Mouse (Mus musculus) heart, embryonic 16.5 days (tissue): ENCODE results near the gene Edrf1. TPM values are rescaled to one million over a fixed set of nuclear protein-coding genes. Genes with fewer than 3 reads are reported as not detected.
"Not testable (repeated sequence)": the region's sequence is repeated elsewhere in the genome, so short reads cannot be mapped to it uniquely, and the experiment has no call there.

Source experiments
- ATAC-seq: fragments of 200-750 bp; cut with Nextera tagmentation; replicated peaks from 2 replicates; pipeline ENCODE4 v1.8.0; 2017; ENCODE audit warnings: moderate number of reproducible peaks; ENCODE audit not compliant: insufficient read depth, low FRiP score; ENCODE audit errors: extremely low read depth
- H3K27ac ChIP-seq: fragments of 300-500 bp; sonication (generic); 2 replicates; pipeline ENCODE4 v1.5.1; 2014; ENCODE audit warnings: mild to moderate bottlenecking, low read length, control low read depth, moderate library complexity
- H3K27me3 ChIP-seq: fragments of 300-500 bp; sonication (generic); 2 replicates; pipeline ENCODE4 v1.6.1; 2014; ENCODE audit warnings: low read length, mixed read lengths; ENCODE audit not compliant: control insufficient read depth, insufficient read depth
- H3K36me3 ChIP-seq: fragments of 300-500 bp; sonication (generic); 2 replicates; pipeline ENCODE4 v1.6.1; 2014; ENCODE audit not compliant: control insufficient read depth, insufficient read depth
- H3K4me1 ChIP-seq: fragments of 300-500 bp; sonication (generic); 2 replicates; pipeline ENCODE4 v1.6.1; 2014; ENCODE audit warnings: low read length, mixed read lengths; ENCODE audit not compliant: control insufficient read depth, insufficient read depth
- H3K4me2 ChIP-seq: fragments of 300-500 bp; sonication (generic); 2 replicates; pipeline ENCODE4 v1.6.1; 2014; ENCODE audit warnings: low read depth, mild to moderate bottlenecking, control low read depth, low read length
- H3K4me3 ChIP-seq: fragments of 300-500 bp; sonication (generic); 2 replicates; pipeline ENCODE4 v1.5.1; 2014; ENCODE audit warnings: mild to moderate bottlenecking, control low read depth, low read length
- H3K9ac ChIP-seq: fragments of 300-500 bp; sonication (generic); 2 replicates; pipeline ENCODE4 v1.6.1; 2014; ENCODE audit warnings: low read length, control low read depth
- H3K9me3 ChIP-seq: fragments of 300-500 bp; sonication (generic); replicated peaks from 2 replicates; pipeline ENCODE4 v1.6.1; 2016; ENCODE audit warnings: low read length; ENCODE audit not compliant: control insufficient read depth
- WGBS: fragments of 180-500 bp; shearing (Covaris S2); extraction: QIAGEN DNeasy Blood & Tissue Kit; methylation state at CpG from one replicate; pipeline ENCODE4 v1.1.7; 2014; 5-methylcytosine and 5-hydroxymethylcytosine counted together
- polyA plus RNA-seq: library from polyadenylated mRNA; unstranded; fragments of >200 nt; fragmentation: Nextera tagmentation; extraction: Ambion mirVana; gene quantifications from 2 replicates; pipeline ENCODE4 v1.2.1, GENCODE M21; 2015

Gene Edrf1
- polyA plus RNA-seq, 1 experiment from 2014 or later: 15.9 TPM

DNA sequence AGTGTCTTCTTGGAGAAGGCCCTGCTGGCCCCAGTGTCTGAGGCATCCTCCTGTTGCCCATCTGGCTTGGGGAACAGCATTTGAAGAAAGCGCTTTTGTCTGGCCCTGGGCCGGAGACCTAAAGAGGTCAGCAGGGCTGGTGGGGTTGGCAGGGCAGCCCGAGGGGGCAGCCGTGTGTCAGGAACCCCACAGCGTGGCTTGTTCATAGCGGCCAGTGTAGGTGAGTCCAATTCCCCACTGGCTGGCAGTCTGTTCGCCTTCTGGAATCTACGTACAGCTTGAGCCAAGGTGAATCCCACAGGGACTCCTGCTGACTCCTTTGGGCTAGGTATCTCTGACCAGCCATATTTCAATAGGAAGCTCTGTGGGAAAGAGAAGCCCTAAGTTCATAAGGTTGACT, 41.4 kb downstream of the Edrf1 start:
- WGBS: 97% methylated on average over 8 of the region's 8 CpGs
- H3K36me3 ChIP-seq: no peaks in the 10 kb centered on the region
- no peak overlapping the region for H3K4me2 ChIP-seq
- H3K4me1 ChIP-seq: peaks cover 4% of the 10 kb centered on the region; the same call in 1 of the 2 replicates
- H3K27me3 ChIP-seq: no peaks in the 10 kb centered on the region
- H3K9ac ChIP-seq: no peak overlapping the region
- no peak overlapping the region for H3K27ac ChIP-seq
- no peak for ATAC-seq
- H3K9me3 ChIP-seq: no peaks in the 10 kb centered on the region
- H3K4me3 ChIP-seq: no peak overlapping the region

DNA sequence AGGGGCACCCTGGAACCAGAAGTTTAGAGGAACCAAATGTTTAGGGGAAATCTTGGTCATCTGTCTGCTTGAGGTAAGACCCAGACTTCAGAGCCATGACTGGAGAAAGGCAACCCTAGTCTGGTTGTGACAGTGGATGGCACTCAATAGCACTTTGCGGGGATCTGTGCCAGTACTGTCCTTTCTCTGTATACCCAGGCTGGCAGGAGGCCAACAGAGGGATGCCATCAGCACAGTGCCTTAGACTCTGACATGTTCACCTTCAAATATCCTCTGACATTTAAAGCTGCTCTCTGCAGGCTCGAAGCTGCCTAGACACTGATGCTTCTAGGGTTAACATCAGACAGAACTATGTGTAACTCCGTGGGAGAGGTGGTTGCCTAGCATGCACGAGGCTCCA, 42.1 kb downstream of the Edrf1 start:
- H3K9ac ChIP-seq: no peak overlapping the region
- no peak overlapping the region for H3K4me2 ChIP-seq
- peak; percentile 75; the same call in 1 of the 2 replicates for ATAC-seq
- H3K27me3 ChIP-seq: no peaks in the 10 kb centered on the region
- peaks cover 4% of the 10 kb centered on the region; the same call in 1 of the 2 replicates for H3K4me1 ChIP-seq
- 30% methylated on average over 4 of the region's 4 CpGs for WGBS
- no peaks in the 10 kb centered on the region for H3K9me3 ChIP-seq
- no peak overlapping the region for H3K27ac ChIP-seq
- H3K36me3 ChIP-seq: no peaks in the 10 kb centered on the region
- no peak overlapping the region for H3K4me3 ChIP-seq

- H3K9ac ChIP-seq: no peak within 1 kb of the TSS
- no peak within 1 kb of the TSS for H3K4me3 ChIP-seq
- H3K9me3 ChIP-seq: no peaks in the 10 kb centered on the region
- H3K4me2 ChIP-seq: no peak within 1 kb of the TSS
- no peak within 1 kb of the TSS for H3K27ac ChIP-seq
- WGBS: 73% methylated on average over 3 of the region's 3 CpGs
- no peaks in the 10 kb centered on the region for H3K27me3 ChIP-seq
- ATAC-seq: no peak
- peaks cover 4% of the 10 kb centered on the region; the same call in 1 of the 2 replicates for H3K4me1 ChIP-seq
- H3K36me3 ChIP-seq: no peaks in the 10 kb centered on the region
These were observed 42.6 kb downstream of the Edrf1 start, which contains the start of gene Mmp21 for GRCm38 (mm10) chr7:133679961-133680360. TSS of gene Mmp21 (minus strand) at chr7:133680061.

DNA sequence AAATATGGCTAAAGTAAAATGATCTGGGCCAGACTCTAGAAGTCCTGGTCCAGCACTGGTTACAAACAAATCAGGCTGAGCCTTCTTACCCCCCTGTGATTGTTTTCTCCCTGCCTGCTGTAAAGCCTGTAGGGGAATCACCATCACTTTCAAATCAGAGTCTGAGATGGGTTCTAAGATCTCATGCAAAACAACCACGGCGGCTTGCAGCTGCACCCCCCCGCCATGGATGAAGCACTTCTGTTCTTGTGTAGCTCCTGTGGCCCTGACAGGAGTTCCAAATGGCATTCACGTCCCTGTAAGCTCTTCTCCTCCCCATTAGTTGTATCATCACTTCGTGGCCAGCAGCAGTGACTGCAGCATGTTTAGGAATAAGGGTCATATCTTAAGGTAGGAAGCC, 46.3 kb downstream of the Edrf1 start:
- no peak overlapping the region for H3K4me3 ChIP-seq

GRCm38 (mm10) chr7:133684110-133684509, 46.8 kb downstream of the Edrf1 start:
- peaks cover 20% of the 10 kb centered on the region for H3K36me3 ChIP-seq
- no peak overlapping the region for H3K27ac ChIP-seq
- H3K9ac ChIP-seq: no peak overlapping the region
- no peak overlapping the region for H3K4me3 ChIP-seq
- no peaks in the 10 kb centered on the region for H3K27me3 ChIP-seq
- peaks cover 4% of the 10 kb centered on the region; the same call in 1 of the 2 replicates for H3K4me1 ChIP-seq
- H3K4me2 ChIP-seq: no peak overlapping the region
- ATAC-seq: no peak
- 79% methylated on average over 5 of the region's 5 CpGs for WGBS
- H3K9me3 ChIP-seq: peaks cover 16% of the 10 kb centered on the region

More for the DNA sequence above, 46.3 kb downstream of the Edrf1 start:
- WGBS: 78% methylated on average over 5 of the region's 5 CpGs
- H3K9ac ChIP-seq: no peak overlapping the region
- peaks cover 4% of the 10 kb centered on the region; the same call in 1 of the 2 replicates for H3K4me1 ChIP-seq
- no peaks in the 10 kb centered on the region for H3K27me3 ChIP-seq
- peaks cover 15% of the 10 kb centered on the region for H3K36me3 ChIP-seq
- no peak overlapping the region for H3K4me2 ChIP-seq
- H3K9me3 ChIP-seq: peaks cover 11% of the 10 kb centered on the region
- no peak overlapping the region for H3K27ac ChIP-seq
- ATAC-seq: no peak

DNA sequence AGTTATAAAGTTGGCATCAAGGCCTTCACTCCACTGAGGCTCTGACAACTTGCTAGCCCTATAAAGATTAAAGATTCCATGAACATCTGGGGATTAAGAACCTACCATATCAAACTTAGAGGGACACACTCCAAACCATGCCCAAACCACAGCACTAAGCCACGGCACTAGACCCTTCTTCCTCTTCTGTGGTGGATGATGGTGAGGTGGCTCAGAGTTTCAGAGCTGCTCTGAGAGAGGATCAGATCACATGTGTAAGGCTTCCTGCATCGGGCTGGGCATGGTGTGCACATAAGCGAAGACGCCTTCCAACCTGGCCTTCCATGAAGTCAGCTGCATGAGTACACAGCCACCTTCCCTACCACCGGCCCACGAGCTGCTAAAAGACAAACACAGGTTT, 47.4 kb downstream of the Edrf1 start:
- Histone ChIP-seq H3K36me3 (peaks cover 26% of the 10 kb centered on the region), H3K9ac (no peak overlapping the region), H3K4me3 (no peak overlapping the region), H3K27me3 (no peaks in the 10 kb centered on the region), H3K4me1 (peaks cover 2% of the 10 kb centered on the region; the same call in 1 of the 2 replicates), H3K9me3 (peaks cover 19% of the 10 kb centered on the region), H3K27ac (no peak overlapping the region), H3K4me2 (no peak overlapping the region)
- 94% methylated on average over 6 of the region's 6 CpGs for WGBS
- ATAC-seq: no peak

DNA sequence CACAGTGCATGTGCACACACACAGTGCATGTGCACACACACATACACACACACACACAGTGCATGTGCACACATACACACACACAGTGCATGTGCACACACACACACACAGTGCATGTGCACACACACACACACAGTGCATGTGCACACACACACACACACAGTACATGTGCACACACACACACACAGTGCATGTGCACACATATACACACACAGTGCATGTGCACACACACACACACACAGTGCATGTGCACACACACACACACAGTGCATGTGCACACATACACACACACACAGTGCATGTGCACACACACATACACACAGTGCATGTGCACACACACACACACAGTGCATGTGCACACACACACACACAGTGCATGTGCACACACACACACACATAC, 48.3 kb downstream of the Edrf1 start:
- not testable (repeated sequence) for ATAC-seq, H3K4me1 ChIP-seq, H3K4me2 ChIP-seq, H3K27ac ChIP-seq, H3K4me3 ChIP-seq, H3K9ac ChIP-seq, H3K27me3 ChIP-seq
- H3K9me3 ChIP-seq: peaks cover 19% of the 10 kb centered on the region
- peaks cover 36% of the 10 kb centered on the region for H3K36me3 ChIP-seq

- H3K27me3 ChIP-seq: no peaks in the 10 kb centered on the region
- H3K4me2 ChIP-seq: no peak overlapping the region
- no peak overlapping the region for H3K27ac ChIP-seq
- ATAC-seq: no peak
- H3K9me3 ChIP-seq: no peaks in the 10 kb centered on the region
- 55% methylated on average over 12 of the region's 12 CpGs for WGBS
- H3K9ac ChIP-seq: no peak overlapping the region
- 0 out of 2 replicates have a peak, but pooled peaks cover 6% of the 10 kb centered on the region for H3K36me3 ChIP-seq
- no peak overlapping the region for H3K4me3 ChIP-seq
- H3K4me1 ChIP-seq: no peaks in the 10 kb centered on the region
These were observed 60.8 kb downstream of the Edrf1 start for GRCm38 (mm10) chr7:133698021-133698709.

DNA sequence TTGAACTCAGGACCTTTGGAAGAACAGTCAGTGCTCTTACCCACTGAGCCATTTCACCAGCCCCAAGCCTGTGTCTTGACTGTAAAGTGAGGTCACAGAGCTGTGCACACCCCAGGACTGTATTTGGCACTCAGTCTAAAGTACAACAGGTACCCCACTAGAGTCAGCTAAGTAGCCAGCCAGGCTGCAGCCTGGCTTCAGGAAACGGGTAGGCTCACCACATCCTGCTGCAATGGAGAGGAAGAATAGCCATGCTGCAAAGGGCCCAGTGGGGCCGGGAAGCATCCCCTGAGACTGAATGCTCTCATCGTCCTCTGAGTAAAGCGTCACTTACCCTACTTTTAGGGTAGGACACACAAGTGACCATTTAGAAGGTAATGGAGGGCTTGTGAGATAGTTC, 62.5 kb downstream of the Edrf1 start:
- no peaks in the 10 kb centered on the region for H3K27me3 ChIP-seq
- WGBS: 77% methylated on average over 4 of the region's 4 CpGs
- H3K27ac ChIP-seq: no peak overlapping the region
- no peak overlapping the region for H3K4me2 ChIP-seq
- H3K9ac ChIP-seq: no peak overlapping the region
- H3K36me3 ChIP-seq: 0 out of 2 replicates have a peak, but pooled peaks cover 6% of the 10 kb centered on the region
- ATAC-seq: no peak
- H3K4me3 ChIP-seq: no peak overlapping the region
- no peaks in the 10 kb centered on the region for H3K4me1 ChIP-seq
- no peaks in the 10 kb centered on the region for H3K9me3 ChIP-seq
